Mouse (Mus musculus): ENCODE results near the gene Kpna3. TPM values are rescaled to one million over a fixed set of nuclear protein-coding genes. Genes with fewer than 3 reads are reported as not detected.

The Kpna3 gene
- polyA plus RNA-seq, 1 experiment from 2014 or later: 18.9 TPM

DNA sequence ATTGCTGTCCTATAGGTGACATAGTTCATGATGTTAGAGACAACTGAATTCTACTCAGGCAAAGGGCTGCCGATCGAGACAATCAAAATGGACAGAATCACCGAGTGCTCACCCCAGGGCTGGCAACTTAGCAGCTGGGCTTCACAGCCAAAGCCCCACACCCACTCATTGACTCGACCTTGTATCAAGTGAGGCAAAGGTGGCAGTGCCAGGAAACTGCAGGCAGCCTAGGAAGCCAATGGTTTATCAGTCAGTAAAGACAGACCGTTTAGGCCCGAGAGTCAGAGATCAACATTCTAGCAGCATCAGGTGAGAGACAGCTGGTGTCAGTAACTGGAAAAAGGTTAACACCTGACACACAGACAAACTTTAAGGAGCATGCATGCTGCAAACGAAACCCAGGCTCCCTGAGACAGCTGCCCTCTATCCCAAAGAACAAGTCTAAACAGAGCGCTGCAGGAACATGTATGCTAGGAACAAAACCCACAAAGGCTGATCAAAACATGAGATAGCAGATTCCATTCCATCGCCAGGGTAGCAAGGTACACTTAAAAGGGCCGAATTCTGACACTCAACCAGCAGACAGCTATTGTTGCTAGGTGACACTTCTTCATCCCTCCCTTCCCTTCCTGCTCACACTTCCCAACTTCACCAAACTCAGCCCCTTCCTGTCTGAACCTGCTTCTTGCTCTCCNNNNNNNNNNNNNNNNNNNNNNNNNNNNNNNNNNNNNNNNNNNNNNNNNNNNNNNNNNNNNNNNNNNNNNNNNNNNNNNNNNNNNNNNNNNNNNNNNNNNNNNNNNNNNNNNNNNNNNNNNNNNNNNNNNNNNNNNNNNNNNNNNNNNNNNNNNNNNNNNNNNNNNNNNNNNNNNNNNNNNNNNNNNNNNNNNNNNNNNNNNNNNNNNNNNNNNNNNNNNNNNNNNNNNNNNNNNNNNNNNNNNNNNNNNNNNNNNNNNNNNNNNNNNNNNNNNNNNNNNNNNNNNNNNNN lies 85.1 kb downstream of the Kpna3 start:
- TF ChIP-seq CTCF (IDR thresholded peaks at IDR 0.05; ENCODE audit: low read depth): no peak

DNA sequence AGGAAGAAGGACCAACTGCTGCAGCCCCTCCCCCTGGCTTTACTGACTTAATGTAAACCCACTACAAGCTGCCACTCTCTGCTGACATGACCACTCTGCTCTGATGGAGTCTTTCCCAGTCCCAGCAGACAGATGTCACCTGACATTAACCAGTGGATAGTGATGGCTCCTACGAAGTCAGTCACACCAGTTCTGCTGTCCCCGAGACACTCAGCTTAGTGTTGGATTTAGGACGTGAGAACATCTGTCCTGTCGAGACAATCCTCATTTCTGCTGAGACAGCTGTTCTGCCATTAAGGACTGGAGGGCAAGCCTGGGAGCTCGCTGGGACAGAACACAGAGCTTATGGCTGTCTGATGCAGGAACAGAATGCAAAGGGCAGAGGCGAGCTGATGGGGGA lies 88.9 kb downstream of the Kpna3 start:
- TF ChIP-seq CTCF (IDR thresholded peaks at IDR 0.05; ENCODE audit: low read depth): no peak
- ATAC-seq: no peak
- Histone ChIP-seq H3K36me3 (ENCODE audit: control insufficient read depth, insufficient read depth) (no peaks in the 10 kb centered on the region), H3K27ac (ENCODE audit: low read depth, low read length) (no peak overlapping the region), H3K9me3 (ENCODE audit: control insufficient read depth) (no peaks in the 10 kb centered on the region), H3K4me2 (replicated peaks; ENCODE audit: low read depth) (no peak overlapping the region), H3K4me1 (replicated peaks; ENCODE audit: control insufficient read depth, insufficient read depth, low read length) (no peaks in the 10 kb centered on the region), H3K27me3 (replicated peaks; ENCODE audit: control insufficient read depth, insufficient read depth, low read length) (no peaks in the 10 kb centered on the region), H3K9ac (ENCODE audit: low read depth, low read length) (no peak overlapping the region), H3K4me3 (ENCODE audit: low read depth, low read length) (no peak overlapping the region)
- 66% methylated on average over 6 of the region's 6 CpGs for WGBS

More for the DNA sequence above, 85.1 kb downstream of the Kpna3 start:
- H3K4me3 ChIP-seq (ENCODE audit: low read depth, low read length): no peak overlapping the region
- WGBS: 61% methylated on average over 10 of the region's 10 CpGs
- no peaks in the 10 kb centered on the region for H3K27me3 ChIP-seq (replicated peaks; ENCODE audit: control insufficient read depth, insufficient read depth, low read length)
- no peak for ATAC-seq
- no peaks in the 10 kb centered on the region for H3K9me3 ChIP-seq (ENCODE audit: control insufficient read depth)
- no peaks in the 10 kb centered on the region for H3K36me3 ChIP-seq (ENCODE audit: control insufficient read depth, insufficient read depth)
- no peaks in the 10 kb centered on the region for H3K4me1 ChIP-seq (replicated peaks; ENCODE audit: control insufficient read depth, insufficient read depth, low read length)
- no peak overlapping the region for H3K4me2 ChIP-seq (replicated peaks; ENCODE audit: low read depth)
- no peak overlapping the region for H3K9ac ChIP-seq (ENCODE audit: low read depth, low read length)
- no peak overlapping the region for H3K27ac ChIP-seq (ENCODE audit: low read depth, low read length)

DNA sequence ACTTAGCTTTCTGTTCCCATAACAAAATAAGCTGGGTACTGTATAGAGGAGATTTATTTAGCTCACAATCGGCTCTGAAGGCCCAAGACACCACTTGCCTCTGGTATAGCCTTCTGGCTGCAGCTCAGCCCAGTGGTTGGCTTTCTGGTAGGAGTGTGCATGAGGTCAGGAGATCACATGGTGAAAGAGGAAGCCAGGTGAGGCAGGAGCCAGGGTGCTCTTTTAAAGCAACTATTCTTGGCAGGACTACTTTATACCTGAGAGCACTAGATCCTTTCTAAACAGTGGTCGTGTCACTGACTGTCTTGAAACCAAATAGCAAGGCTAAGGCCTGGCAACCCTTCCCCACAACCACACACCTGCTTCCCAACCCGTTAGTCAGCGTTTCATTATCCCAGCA lies 89.8 kb downstream of the Kpna3 start:
- H3K27me3 ChIP-seq (replicated peaks; ENCODE audit: control insufficient read depth, insufficient read depth, low read length): no peaks in the 10 kb centered on the region
- no peak for ATAC-seq
- 90% methylated on average over 4 of the region's 4 CpGs for WGBS
- no peaks in the 10 kb centered on the region for H3K9me3 ChIP-seq (ENCODE audit: control insufficient read depth)
- H3K4me1 ChIP-seq (replicated peaks; ENCODE audit: control insufficient read depth, insufficient read depth, low read length): no peaks in the 10 kb centered on the region
- H3K9ac ChIP-seq (ENCODE audit: low read depth, low read length): no peak overlapping the region
- H3K27ac ChIP-seq (ENCODE audit: low read depth, low read length): no peak overlapping the region
- no peak overlapping the region for H3K4me2 ChIP-seq (replicated peaks; ENCODE audit: low read depth)
- no peaks in the 10 kb centered on the region for H3K36me3 ChIP-seq (ENCODE audit: control insufficient read depth, insufficient read depth)
- no peak for TF ChIP-seq CTCF (IDR thresholded peaks at IDR 0.05; ENCODE audit: low read depth)
- no peak overlapping the region for H3K4me3 ChIP-seq (ENCODE audit: low read depth, low read length)

DNA sequence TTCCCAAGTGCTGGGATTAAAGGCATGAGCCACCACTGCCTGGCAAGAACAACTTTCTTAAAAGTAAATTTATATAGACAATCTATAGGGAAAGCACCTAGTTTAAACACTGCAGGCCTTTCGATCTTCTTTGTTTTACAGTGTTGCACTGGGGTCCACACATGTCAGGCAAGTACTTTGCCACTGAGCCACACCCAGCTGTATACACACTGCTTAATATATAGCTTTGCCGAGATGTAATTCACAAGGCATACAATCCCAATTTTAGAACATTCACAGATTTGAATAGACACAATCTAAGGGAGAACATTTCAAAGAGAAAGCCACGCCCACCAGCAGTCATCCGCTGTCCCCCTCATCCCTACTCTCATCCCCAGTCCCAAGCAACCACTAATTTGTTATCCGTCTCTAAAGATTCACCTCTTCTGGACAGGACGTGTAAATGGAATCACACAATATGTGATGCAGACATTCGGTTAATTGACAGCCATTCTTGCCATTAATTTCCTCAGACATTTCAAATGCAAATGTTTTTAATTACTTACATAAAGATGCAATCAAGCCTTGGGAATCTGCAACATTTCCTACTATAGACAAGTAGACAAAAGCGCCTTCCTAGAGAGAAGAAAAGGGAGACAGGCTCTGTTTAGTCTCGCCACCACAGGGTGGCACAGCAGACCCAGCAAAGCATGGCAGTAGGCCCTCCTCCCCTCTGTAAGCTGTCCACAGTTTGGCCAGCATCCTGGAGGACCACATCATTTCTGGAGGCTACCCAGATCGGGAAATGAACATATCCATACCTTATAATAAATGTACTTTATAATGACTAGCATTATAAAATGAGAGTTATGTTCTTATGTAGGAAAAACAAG lies 92.6 kb downstream of the Kpna3 start:
- H3K27me3 ChIP-seq (replicated peaks; ENCODE audit: control insufficient read depth, insufficient read depth, low read length): no peaks in the 10 kb centered on the region
- 85% methylated on average over 10 of the region's 10 CpGs for WGBS
- H3K36me3 ChIP-seq (ENCODE audit: control insufficient read depth, insufficient read depth): no peaks in the 10 kb centered on the region
- no peak overlapping the region for H3K9ac ChIP-seq (ENCODE audit: low read depth, low read length)
- H3K9me3 ChIP-seq (ENCODE audit: control insufficient read depth): no peaks in the 10 kb centered on the region
- H3K4me1 ChIP-seq (replicated peaks; ENCODE audit: control insufficient read depth, insufficient read depth, low read length): no peaks in the 10 kb centered on the region
- no peak overlapping the region for H3K4me2 ChIP-seq (replicated peaks; ENCODE audit: low read depth)
- no peak overlapping the region for H3K4me3 ChIP-seq (ENCODE audit: low read depth, low read length)
- no peak overlapping the region for H3K27ac ChIP-seq (ENCODE audit: low read depth, low read length)
- ATAC-seq: no peak
- TF ChIP-seq CTCF (IDR thresholded peaks at IDR 0.05; ENCODE audit: low read depth): peak; percentile 59

DNA sequence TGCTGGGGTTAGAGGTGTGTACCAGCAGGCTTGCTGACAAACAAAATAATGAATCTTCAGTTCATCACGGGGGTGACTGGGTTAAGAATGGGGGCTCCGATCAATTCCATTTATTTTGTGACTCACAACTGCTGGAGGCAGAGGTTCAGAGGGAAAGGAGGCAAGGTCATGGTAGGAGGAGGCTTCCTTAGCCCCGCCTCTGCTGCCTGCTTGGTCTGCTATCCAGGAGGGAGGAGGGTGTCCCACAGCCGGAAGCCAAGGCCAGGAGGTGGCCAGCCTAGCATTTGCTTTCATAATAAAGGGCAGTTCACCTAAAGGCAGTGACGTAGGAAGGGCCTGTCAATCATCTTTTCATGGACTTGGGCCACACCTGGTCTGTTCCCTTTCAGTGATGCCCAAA lies 95.1 kb downstream of the Kpna3 start:
- Histone ChIP-seq H3K4me3 (ENCODE audit: low read depth, low read length) (no peak overlapping the region), H3K27ac (ENCODE audit: low read depth, low read length) (no peak overlapping the region), H3K4me1 (replicated peaks; ENCODE audit: control insufficient read depth, insufficient read depth, low read length) (no peaks in the 10 kb centered on the region), H3K36me3 (ENCODE audit: control insufficient read depth, insufficient read depth) (no peaks in the 10 kb centered on the region), H3K27me3 (replicated peaks; ENCODE audit: control insufficient read depth, insufficient read depth, low read length) (no peaks in the 10 kb centered on the region), H3K4me2 (replicated peaks; ENCODE audit: low read depth) (no peak overlapping the region), H3K9ac (ENCODE audit: low read depth, low read length) (no peak overlapping the region), H3K9me3 (ENCODE audit: control insufficient read depth) (no peaks in the 10 kb centered on the region)
- 67% methylated on average over 5 of the region's 5 CpGs for WGBS
- ATAC-seq: no peak
- TF ChIP-seq CTCF (IDR thresholded peaks at IDR 0.05; ENCODE audit: low read depth): no peak

DNA sequence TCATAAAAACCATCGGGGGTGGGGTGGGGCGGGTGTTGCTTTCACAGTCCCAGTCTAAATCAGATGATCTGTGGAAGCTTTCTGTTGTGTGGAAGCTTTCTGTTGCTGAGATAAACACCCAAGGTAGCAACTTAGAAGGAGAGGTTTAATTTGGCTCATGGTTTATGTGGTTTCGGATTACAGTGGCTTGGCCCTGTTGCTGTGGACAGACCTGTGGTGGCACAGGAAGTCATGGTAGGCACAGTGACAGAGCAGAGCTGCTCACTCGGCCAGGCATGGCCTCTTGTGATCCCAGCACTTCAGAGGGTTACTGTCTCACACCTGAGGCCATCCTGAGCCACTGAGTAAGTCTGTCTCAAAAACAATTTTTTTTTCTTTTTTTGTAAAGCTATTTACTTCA lies 100.3 kb downstream of the Kpna3 start:
- Histone ChIP-seq H3K9ac (ENCODE audit: low read depth, low read length) (no peak overlapping the region), H3K4me3 (ENCODE audit: low read depth, low read length) (no peak overlapping the region), H3K9me3 (ENCODE audit: control insufficient read depth) (no peaks in the 10 kb centered on the region), H3K27ac (ENCODE audit: low read depth, low read length) (no peak overlapping the region), H3K36me3 (ENCODE audit: control insufficient read depth, insufficient read depth) (no peaks in the 10 kb centered on the region), H3K4me1 (replicated peaks; ENCODE audit: control insufficient read depth, insufficient read depth, low read length) (no peaks in the 10 kb centered on the region), H3K27me3 (replicated peaks; ENCODE audit: control insufficient read depth, insufficient read depth, low read length) (no peaks in the 10 kb centered on the region), H3K4me2 (replicated peaks; ENCODE audit: low read depth) (no peak overlapping the region)
- WGBS: 85% methylated on average over 4 of the region's 4 CpGs
- ATAC-seq: no peak
- TF ChIP-seq CTCF (IDR thresholded peaks at IDR 0.05; ENCODE audit: low read depth): no peak

Data from intestine, postnatal 0 days (tissue).